Mouse (Mus musculus) olfactory bulb, adult 2 months (tissue): ENCODE measurements at regions not wholly inside any gene's neighbourhood (a gene's known extent, or its start where the extent isn't known, plus 50 kb on each side); places are given as distances from the start of the nearest gene placed in this dataset.

Experiments
- CTCF ChIP-seq: fragments of 200-500 bp; IDR thresholded peaks from 2 replicates; pipeline ENCODE4 v1.5.1; 2012; ENCODE audit warnings: low read depth, mild to moderate bottlenecking, low read length, moderate library complexity; ENCODE audit not compliant: insufficient read depth
- POLR2A ChIP-seq: fragments of 200-500 bp; IDR thresholded peaks from 2 replicates; pipeline ENCODE4 v1.6.1; 2012; ENCODE audit warnings: mild to moderate bottlenecking, low read depth, low read length, moderate library complexity; ENCODE audit not compliant: insufficient read depth

DNA sequence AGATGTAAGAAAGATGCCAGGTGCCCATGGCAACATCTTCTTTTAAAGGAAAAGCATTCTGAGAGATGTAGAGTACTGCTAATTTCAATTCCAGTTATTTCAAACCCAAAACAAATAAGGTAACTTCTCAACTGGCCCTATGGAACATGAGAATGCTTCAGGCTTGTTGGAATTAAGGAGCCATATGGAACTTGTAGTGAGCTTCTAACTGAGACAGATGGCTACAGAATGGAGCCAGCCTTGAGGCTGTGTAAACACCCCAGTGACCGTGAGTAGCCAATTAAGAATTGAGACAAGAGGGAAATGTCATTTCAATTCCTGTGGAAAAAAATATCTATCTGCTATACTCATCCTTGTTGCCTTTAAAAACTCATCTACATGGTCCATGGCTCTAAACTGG is 769.0 kb upstream of the Marcks start:
- TF ChIP-seq POLR2A (no peak), CTCF (no peak)
